Mouse (Mus musculus) gastrocnemius, postnatal 36 days (tissue): Measurements from ENCODE around the gene Prr19. TPM values are rescaled to one million over a fixed set of nuclear protein-coding genes. Genes with fewer than 3 reads are reported as not detected.
"Not testable (repeated sequence)": the region's sequence is repeated elsewhere in the genome, so short reads cannot be mapped to it uniquely, and the experiment has no call there.

Experiments
- DNase-seq, 2 experiments: peaks; one replicate each; pipeline ENCODE4 v3.0.0; 2022
- intact Hi-C: fragments of 180-260 bp; cut with DNase I; formaldehyde crosslinking; loops from one replicate; pipeline ENCODE4 v1.15.1; 2025
- total RNA-seq, 2 experiments: library from RNA; stranded (reverse); gene quantifications; 2 replicates each; pipeline ENCODE4 v1.2.3; 2021

Prr19 gene
- total RNA-seq, 2 experiments from 2014 or later, result not detected

DNA sequence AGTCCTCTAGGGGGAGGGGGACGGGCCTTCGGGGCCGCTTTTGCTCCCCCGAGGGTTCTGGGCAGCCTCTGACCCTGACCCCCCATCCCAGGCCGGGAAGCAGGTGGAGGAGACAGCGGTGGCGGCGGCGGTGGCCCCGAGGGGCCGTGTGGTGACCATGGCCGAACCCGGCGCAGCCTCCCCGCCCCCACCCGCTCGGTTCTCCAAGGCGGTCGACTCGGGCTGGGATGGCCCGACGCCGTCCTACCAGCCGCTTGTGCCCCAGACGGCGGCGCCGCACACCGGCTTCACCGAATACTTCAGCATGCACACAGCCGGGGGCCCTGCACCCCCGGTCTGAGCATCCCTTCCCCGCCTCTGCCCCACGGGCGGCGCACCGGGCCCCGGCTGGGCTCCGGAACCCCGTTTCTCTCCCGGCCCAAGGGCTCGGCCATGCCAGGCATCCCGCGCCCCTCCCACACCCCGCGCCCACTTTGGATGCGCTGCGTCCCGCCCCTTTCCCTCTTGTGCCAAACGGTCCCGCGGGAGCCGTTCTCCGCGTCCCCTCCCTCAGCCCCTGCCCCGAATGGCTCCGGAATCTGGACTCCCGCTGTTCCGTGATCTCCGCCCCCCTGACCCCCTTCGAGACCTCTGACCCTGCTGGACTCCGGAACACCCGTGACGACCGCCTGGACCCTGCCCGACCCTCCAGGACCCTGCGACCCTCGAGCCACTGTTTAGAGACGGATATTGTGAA is 14.3 kb downstream of the Prr19 start:
- DNase-seq, result no peak
- intact Hi-C loops, result loop anchor here (5.0 kb wide), 2 partner anchors 68 to 238 kb away; no protein-coding TSS in a partner anchor

DNA sequence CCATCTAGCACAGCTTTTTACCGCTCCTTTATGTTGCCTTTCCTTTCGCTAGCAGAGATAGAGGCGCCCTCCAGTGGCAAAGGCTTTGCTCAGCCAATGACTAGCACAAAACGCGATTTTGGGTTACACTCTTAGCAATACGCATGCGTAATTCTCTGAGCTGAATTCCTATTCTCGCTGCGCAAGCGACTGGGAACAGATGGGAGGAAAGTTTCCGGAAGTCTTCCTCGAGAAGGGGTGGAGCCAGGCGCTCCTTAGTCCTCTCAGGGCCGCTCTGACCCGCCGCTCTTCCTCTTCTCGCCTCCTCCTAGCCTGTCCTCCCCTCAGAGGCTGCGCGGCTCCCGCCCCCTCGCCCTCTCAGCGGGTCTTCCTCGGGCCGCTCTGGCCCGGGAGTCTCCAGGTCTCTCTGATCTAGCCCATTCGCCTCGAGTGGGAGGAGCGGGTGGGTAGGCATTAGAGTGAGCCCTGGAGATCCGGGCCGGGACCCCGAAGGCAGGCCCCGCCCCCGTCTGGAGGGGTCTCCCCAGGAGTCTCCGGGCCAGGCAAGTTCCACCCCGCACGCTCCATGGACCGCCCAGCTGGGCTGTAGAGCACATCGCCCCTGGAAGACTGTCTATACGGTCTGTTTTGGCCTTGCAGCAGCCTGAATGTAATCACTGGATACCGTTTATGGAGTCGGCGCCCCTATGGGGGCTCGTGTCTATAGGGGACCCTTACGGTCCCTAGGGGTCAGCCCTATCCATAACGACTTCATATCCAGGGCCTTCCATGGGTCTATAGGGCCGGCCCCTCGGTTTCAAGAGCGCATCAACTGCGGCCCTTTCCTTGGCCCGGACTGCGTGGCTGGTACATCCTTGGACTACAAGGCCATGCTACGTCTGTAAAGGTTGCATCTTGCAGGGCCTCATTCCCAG is 15.6 kb downstream of the Prr19 start, which contains the start of gene Megf8:
Gene Megf8 (plus strand): TSS at position 633 of the 914 bp plus-strand sequence.
- DNase-seq, result peak; percentile 84 to 94
- intact Hi-C loops, result loop anchor here (5.0 kb wide), 2 partner anchors 69 to 239 kb away; no protein-coding TSS in a partner anchor

- DNase-seq, result no peak
- intact Hi-C loops, result loop anchor here (5.0 kb wide), 2 partner anchors 70 to 240 kb away; no protein-coding TSS in a partner anchor
These were observed 16.3 kb downstream of the Prr19 start for GRCm38 (mm10) chr7:25317446-25317999.

DNA sequence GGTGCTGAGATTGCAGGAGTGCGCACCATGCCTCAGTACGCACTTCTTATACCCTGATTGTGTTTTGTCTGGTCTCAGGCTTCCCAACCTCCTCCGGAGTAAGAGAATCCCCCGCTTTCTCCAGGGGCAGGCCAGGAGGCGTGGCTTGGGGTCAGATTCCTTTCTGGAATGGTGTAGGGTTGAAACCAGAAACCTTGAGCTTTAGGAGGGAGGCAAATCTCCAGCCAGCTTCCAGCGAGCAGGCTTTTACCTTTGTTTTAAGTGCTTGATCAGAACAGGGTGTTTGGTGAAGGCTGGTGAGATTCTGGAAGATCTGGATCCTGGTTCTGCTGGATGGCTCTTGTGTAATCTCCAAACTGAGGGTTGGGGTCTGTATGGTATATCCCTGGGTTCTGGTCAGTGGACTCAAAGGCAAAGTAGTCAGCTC is 20.9 kb downstream of the Prr19 start:
- DNase-seq, result no peak
- intact Hi-C loops, result no loop called here

GRCm38 (mm10) chr7:25323219-25323618 is 22.0 kb downstream of the Prr19 start:
- intact Hi-C loops, result no loop called here
- no peak for DNase-seq

DNA sequence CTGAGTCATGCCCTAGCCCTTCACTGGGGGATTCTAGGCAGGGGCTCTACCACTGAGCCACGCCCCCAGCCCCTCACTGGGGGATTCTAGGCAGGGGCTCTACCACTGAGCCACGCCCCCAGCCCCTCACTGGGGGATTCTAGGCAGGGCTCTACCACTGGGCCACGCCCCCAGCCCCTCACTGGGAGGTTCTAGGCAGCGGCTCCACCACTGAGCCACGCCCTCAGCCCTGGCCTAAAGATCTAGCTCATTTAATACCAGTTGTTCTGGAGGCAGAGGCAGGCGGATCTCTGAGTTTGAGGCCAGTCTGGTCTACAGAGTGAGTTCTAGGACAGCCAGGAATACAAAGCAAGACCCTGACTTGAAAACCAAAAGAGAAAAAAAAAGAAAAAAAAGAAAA is 24.2 kb downstream of the Prr19 start:
- DNase-seq, intact Hi-C loops: not testable (repeated sequence)

DNA sequence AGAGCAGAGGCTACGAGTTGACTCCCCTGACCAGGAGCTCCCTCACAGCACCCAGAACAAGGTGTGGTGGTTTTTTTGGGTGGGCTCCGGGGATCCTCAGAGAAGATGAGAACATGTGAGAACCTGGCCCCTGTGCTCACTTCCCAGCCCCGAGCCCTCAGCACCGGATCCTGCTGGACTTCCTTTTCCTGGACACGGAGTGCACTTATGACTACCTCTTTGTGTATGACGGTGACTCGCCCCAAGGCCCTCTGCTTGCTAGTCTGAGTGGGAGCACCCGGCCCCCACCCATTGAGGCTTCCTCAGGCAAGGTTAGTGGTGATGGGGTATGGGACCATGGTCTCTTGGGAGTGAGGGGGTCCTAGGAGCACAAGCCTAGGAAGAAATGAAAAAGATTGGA is 25.0 kb downstream of the Prr19 start:
- intact Hi-C loops, result no loop called here
- DNase-seq, result no peak

DNA sequence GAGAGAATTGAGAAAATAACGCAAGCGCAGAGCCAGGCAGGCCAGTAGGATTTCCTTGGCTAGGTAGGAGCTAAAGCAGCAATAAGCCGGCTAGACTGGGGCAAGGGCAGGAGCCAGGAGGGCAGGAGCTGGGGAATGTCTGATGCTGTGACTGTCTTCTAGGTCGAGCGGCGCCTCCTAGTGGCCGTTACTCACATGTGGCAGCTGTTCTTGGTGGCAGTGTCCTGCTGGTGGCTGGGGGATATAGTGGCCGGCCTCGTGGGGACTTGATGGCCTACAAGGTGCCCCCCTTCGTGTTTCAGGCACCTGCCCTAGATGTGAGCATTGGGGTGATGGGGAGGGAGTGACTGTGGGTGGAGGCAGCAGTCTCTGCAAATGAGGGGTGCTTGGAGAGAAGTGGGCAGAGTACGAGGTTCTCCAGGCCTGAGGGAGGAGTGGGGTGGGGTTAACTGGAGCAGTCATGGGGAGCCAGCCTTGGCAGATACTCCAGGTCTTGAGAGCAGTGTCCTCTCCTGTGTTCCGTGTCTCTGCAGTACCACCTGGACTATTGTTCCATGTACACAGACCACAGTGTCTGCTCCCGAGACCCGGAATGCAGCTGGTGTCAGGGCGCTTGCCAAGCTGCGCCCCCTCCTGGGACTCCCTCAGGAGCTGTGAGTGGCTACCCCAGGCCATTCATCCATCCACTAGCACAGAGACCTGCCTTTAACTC is 32.5 kb downstream of the Prr19 start:
- DNase-seq, result peak; percentile 72 to 75
- intact Hi-C loops, result loop anchor here (5.0 kb wide), 2 partner anchors 91 to 256 kb away; no protein-coding TSS in a partner anchor

DNA sequence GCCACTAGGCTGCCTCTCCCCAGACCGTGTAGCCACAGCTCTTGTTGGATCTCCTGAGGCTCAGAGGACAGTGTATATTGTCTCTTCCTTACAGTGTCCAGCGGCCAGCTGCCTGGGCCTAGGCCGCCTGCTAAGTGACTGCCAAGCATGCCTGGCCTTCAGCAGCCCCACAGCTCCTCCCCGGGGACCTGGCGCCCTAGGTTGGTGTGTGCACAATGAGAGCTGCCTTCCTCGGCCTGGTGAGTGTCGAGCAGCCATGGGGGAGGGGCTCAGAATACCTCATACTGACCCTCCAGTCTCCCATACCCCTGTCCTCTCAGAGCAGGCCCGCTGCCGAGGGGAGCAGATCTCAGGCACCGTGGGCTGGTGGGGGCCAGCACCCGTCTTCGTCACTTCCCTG is 33.3 kb downstream of the Prr19 start:
- DNase-seq, result no peak
- intact Hi-C loops, result loop anchor here (5.0 kb wide), 2 partner anchors 92 to 257 kb away; no protein-coding TSS in a partner anchor

- DNase-seq, result no peak
- intact Hi-C loops, result no loop called here
These were observed 38.1 kb downstream of the Prr19 start for GRCm38 (mm10) chr7:25339329-25339728.

DNA sequence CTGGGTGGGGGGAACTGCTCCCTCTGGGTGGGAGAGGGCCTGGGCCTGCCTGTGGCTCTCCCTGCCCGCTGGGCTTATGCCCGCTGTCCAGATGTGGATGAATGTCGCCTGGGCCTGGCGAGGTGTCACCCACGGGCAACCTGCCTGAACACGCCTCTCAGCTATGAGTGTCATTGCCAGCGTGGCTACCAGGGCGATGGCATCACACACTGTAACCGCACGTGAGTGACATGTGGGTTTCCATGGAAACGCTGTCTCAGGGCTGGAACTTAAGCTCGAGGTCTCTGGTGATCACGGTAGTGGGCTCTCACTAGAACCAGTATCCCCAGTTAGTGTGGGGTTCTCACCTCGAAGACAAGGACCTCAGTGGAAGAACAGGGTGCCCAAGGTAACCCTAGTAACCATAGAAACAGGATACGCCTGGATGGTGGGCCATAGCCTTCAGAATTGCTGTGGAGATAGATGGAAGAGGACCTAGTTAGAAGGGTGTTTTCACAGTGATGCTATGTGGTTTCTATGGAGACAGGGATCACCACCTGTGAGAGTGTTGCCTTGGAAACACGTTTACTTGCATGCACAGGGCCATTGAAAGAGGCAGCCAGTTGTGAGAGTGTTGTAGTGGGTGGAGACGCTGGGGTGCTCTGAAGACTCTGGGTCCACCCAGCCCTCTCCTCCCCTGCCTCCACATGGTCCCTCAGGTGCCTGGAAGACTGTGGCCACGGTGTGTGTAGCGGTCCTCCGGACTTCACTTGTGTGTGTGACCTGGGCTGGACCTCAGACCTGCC is 40.0 kb downstream of the Prr19 start:
- intact Hi-C loops, result no loop called here
- DNase-seq, result no peak

GRCm38 (mm10) chr7:25348861-25349260 is 47.6 kb downstream of the Prr19 start:
- intact Hi-C loops, result no loop called here
- DNase-seq, result no peak

Other genes with a start within 250 kb of the Prr19 start
- 1 to 10 TPM; 2.6 to 3.2 TPM for gene Grik5, start 229.1 kb upstream of the Prr19 start, total RNA-seq
- 1 to 10 TPM; 6.0 to 8.0 TPM for gene Zfp574, start 228.8 kb upstream of the Prr19 start, total RNA-seq
- under 1 TPM; 0.10 to 0.72 TPM for gene Pou2f2, start 121.7 kb upstream of the Prr19 start, total RNA-seq
- 10 to 100 TPM in 1 of 2 experiments, 1 to 10 TPM in 1; 8.4 to 10.7 TPM for gene Dedd2, start 80.8 kb upstream of the Prr19 start, total RNA-seq
- 1 to 10 TPM; 4.1 to 5.5 TPM for gene Zfp526, start 80.0 kb upstream of the Prr19 start, total RNA-seq
- 10 to 100 TPM; 64.0 to 69.6 TPM for gene Gsk3a, start 63.6 kb upstream of the Prr19 start, total RNA-seq
- 1 to 10 TPM; 5.0 to 6.1 TPM for gene Erf, start 50.6 kb upstream of the Prr19 start, total RNA-seq
- gene Cic, start 33.7 kb upstream of the Prr19 start, total RNA-seq, result 10 to 100 TPM; 31.4 to 37.6 TPM
- gene Pafah1b3, start 3.4 kb upstream of the Prr19 start, total RNA-seq, result 1 to 10 TPM in 1 of 2 experiments, under 1 TPM in 1; 0.86 to 1.3 TPM
- not detected for gene Tmem145, start 4.7 kb downstream of the Prr19 start, total RNA-seq
- 10 to 100 TPM; 16.3 to 16.6 TPM for gene Megf8, start 15.8 kb downstream of the Prr19 start, total RNA-seq
- not detected for gene Cnfn, start 68.3 kb downstream of the Prr19 start, total RNA-seq
- gene Lipe, start 97.3 kb downstream of the Prr19 start, total RNA-seq, result 10 to 100 TPM; 18.6 to 20.6 TPM
- not detected for gene Cxcl17, start 111.5 kb downstream of the Prr19 start, total RNA-seq
- 1 to 10 TPM; 3.0 to 6.1 TPM for gene Ceacam1, start 176.2 kb downstream of the Prr19 start, total RNA-seq
- gene Ceacam2, start 238.4 kb downstream of the Prr19 start, total RNA-seq, result under 1 TPM; 0.64 to 0.79 TPM